Mouse (Mus musculus) brain, embryonic 18.5 days (tissue): ENCODE results near the gene Fer1l4.

Experiments
- DNase-seq: peaks from one replicate; pipeline ENCODE4 v3.0.0-alpha.2; 2012; ENCODE audit warnings: low read depth, low spot score

The Fer1l4 gene

DNA sequence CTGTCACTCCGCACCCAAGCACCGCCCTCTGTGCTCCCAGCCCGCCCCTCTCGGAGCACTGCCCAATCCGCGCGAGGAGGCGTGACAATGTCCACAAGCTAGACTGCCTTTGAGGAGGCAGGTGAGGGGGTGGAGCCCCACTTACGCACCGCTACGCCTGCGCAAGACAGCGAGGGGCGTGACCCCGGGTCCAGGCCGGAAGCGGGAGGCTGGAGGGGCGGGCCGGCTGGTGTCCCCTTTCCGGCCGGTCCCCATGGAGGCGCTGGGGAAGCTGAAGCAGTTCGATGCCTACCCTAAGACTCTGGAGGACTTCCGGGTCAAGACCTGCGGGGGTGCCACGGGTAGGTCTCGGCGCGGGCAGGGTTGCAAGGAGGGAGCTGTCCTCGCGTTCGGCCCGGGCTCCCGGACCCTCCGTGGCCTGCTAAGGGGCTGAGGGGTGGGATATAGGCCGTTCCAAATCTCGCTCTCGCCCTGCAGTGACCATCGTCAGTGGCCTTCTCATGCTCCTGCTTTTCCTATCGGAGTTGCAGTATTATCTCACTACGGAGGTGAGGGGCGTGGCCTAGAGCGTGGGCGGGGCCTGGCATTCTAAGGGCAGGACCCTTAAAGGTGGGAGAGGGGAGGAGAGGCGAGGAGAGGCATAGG is 44.7 kb downstream of the Fer1l4 start, which contains the start of the genes 6430550D23Rik and Ergic3:
Gene 6430550D23Rik (minus strand): TSS at position 90 of the 645 bp plus-strand sequence.
Gene Ergic3 (plus strand): TSS at position 158 of the 645 bp plus-strand sequence.
- peak; percentile 94 for DNase-seq

DNA sequence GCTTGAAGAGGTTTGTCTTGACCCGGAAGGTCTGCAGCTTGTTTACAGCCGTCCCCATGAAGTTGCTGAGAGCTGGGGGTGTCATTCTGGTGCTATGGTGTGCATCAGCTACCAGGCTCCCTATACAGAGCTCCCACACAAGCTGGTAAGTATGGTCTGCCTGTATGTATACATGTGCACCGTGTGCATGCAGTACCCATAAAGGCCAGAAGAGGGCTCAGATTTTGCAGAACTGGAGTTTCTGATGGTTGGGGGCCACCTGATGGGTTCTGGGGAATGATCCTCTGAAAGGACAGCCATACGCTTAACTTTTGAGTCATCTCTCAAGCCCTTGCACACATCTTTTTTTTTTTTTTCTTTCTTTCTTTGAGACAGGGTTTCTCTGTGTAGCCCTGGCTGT is 47.4 kb downstream of the Fer1l4 start:
- DNase-seq, result no peak

DNA sequence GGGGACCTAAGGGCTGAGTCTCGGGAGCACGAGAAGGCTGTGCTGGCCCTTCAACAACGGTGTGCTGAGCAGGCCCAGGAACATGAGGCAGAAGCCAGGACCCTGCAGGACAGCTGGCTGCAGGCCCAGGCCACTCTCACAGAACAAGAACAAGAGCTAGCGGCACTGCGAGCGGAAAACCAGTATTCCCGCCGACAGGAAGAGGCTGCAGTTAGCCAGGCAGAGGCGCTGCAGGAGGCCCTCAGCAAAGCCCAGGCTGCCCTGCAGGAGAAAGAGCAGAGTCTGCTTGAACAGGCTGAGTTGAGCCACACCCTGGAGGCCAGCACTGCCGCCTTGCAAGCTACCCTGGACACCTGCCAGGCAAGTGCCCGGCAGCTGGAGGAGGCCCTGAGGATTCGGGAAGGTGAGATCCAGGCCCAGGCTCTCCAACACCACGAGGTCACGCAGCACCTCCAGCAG is 60.9 kb downstream of the Fer1l4 start:
- peak; percentile 14 for DNase-seq

DNA sequence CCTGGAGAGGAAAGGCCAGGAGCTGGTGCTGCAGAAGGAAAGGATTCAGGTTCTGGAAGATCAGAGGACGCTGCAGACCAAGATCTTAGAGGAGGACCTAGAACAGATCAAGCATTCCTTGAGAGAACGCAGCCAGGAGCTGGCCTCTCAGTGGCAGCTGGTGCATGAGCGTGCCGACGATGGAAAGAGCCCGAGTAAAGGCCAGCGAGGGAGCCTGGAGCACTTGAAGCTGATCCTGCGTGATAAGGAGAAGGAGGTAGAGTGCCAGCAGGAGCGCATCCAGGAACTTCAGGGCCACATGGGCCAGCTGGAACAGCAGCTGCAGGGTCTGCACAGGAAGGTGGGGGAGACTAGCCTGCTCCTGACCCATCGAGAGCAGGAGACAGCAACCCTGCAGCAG is 61.6 kb downstream of the Fer1l4 start:
- DNase-seq, result no peak

DNA sequence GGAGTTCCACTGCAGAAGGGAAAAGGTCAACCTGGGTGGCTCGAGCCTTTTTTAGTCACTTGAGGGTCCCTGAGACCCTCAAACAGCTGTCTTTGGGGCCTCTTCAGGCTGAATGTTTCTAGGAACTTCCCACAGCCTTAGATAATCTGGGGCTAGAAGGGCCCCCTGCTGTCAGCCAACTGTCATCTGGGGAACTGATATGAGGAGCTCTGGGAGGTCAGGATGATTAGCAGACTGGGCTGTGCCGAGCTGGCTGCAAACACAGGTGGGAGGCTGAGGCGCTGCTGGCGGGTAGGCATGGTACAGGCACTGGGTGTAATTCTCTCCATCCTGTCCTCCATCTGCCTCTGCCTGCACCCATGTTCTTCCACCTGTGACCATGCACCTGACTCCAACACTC is 63.7 kb downstream of the Fer1l4 start:
- DNase-seq, result no peak

DNA sequence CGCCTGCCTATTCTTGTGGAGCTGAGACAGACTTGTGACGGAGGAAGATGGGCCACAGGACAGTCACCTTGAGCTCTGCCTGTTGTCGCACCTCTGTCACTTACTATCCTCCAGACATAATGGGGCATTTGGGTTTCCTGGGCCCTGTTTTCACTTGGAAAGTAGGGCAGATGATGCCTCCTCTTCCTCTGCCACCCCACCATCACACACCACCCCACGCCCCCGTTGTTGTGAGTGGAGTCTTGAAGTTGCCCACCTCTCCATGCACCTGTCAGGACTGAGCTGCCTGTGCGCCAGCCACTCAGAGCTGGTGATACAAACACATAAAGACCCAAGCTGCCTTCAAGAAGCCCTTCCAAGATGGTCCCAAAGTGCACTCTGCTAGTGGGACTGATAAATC is 65.6 kb downstream of the Fer1l4 start:
- no peak for DNase-seq

DNA sequence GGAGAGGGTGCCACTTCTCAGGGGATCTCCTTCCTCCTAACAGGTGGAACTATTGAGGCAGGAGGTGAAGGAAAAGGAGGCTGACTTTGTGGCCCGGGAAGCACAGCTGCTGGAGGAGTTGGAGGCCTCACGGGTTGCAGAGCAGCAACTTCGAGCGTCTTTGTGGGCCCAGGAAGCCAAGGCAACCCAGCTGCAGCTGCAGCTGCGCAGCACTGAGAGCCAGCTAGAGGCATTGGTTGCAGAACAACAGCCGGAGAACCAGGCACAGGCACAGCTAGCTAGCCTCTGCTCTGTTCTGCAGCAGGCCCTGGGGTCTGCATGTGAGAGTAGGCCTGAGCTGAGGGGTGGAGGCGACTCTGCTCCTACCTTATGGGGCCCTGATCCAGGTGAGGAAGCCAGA is 67.0 kb downstream of the Fer1l4 start:
- DNase-seq, result no peak

DNA sequence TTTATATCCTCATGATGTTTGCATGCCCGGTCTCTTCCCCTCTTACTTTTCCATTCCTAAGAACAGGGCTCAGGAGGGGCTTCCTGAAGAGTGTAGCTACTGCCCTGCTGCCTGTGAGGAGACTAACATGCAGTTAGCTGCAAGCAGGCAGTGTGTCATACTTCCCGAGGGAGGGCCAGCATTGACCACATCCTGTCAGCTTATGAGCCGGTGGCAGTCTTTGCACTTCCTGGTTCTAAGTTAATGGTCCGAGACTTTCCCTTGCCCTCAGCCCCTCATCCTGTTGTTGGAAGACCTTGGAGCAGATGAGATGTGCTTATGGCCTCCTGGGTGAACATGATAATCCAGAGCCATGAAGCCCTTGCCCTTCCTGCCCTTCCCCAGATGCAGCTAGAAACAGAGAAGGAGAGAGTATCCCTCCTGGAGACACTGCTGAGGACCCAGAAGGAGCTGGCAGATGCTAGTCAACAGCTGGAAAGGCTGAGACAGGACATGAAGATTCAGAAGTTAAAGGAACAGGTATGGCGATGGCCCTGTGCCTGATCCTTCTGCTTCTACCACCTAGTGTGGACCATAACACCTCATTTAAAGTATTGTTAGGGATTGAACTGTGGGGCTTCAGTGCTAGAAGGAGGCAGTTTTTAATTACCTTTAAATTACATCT is 73.3 kb downstream of the Fer1l4 start:
- no peak for DNase-seq

DNA sequence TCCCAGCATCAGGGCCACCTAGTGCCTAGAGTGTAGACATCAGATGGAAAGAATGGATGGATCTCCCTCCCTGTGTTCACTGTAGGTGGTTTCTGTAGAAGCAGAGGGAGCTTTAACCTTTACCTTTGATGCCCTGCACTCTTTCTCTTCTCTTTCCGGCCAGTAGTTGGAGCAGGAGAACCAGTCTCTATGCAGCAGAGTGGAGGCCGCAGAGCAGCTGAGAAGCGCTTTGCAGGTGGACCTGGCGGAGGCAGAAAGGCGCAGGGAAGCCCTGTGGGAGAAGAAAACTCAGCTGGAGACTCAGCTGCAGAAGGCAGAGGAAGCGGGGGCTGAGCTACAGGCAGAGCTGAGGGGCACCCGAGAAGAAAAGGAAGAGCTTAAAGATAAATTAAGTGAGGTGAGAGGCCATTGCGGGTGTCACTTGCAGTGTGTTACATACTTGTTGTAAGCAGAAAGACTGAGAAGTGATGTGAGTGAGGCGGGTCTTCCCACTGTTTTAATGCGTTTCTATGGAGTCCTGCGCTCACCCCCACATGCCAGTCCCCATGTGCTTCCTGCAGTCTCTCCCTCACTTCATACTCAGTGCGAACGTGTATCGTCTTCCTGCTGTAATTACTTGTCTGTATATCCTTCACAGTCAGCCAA is 78.5 kb downstream of the Fer1l4 start:
- no peak for DNase-seq

DNA sequence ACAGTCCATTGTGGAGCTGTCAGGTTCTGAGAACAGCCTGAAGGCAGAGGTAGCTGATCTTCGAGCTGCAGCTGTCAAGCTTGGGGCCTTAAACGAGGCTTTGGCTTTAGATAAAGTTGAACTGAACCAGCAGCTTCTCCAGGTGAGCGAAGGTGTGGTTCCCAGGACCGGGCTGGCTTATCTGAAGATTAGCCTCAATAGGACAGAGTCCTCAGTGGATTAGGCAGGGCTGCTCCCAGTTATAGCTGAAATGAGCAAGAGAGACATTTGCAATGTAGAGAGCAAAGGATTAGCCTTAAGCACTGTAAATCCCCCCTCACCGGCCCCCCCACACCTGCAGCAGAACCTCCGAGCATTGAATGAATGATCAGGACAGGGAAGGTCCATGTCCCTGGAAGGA is 79.4 kb downstream of the Fer1l4 start:
- no peak for DNase-seq
